Mouse (Mus musculus): ENCODE data around the gene Gm20388.

- TF ChIP-seq CTCF (IDR thresholded peaks at IDR 0.05; ENCODE audit: low read depth) (no peak), EP300 (IDR thresholded peaks at IDR 0.05; ENCODE audit: low read depth) (no peak)
Measured at GRCm38 (mm10) chr8:120036111-120036510, 125.5 kb downstream of the Gm20388 start.

All from liver, embryonic 14.5 days (tissue).